ENCODE assay signal across 17 mouse cellular contexts in the genomic region with DNA sequence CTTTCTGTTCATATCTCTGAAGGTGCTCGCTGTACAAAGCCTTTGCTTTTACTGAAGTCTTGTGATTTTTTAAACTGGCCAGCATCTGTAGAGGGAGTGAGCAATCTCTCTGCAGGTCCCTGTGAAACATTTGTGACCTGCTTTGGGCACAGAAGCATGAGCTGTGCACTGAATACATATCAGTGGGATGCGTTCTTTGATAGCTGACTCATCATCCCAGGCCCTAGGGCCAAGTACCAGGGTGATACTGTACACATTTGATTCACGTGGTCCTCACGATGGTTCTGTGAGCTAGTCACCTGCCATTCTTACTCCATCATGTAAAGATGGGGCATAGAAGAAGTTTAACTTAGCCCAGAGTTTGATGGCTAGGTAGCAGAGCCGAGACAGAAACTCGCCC. TPM values are rescaled to one million over a fixed set of nuclear protein-coding genes. Genes with fewer than 3 reads are reported as not detected.
DNase-seq lines count a peak whose midpoint lies in the region; ATAC-seq and TF ChIP-seq lines count a peak whose summit lies in the region.
"Had no signal": no experiment of that assay in that cellular context is flagged by ENCODE, and none has a peak within 500 bp of the region (broad histone marks: within the 10 kb centered on the region; RNA-seq: fewer than 3 reads in every experiment).

No protein-coding gene starts in this region.

- intact Hi-C loops in gastrocnemius, adult 2 months (cut with DNase I) = no loop called here

- H3K4me1 ChIP-seq in embryonic facial prominence, embryonic 13.5 days = peaks cover 64% of the 10 kb centered on the region
- H3K4me1 ChIP-seq in hindbrain, postnatal 0 days (ENCODE audit: insufficient read depth, low read length) = peaks cover 17% of the 10 kb centered on the region
- H3K4me1 ChIP-seq in midbrain, embryonic 16.5 days (ENCODE audit: control insufficient read depth, insufficient read depth, low read length) = peaks cover 23% of the 10 kb centered on the region

- DNase-seq in gastrocnemius, adult 2 months = no peak
- no peak for DNase-seq in gastrocnemius, adult 8-10 months (ENCODE audit: low spot score in 2 of 2)
- no peak for DNase-seq in hindbrain, postnatal 0 days (ENCODE audit: low spot score)
- DNase-seq in right cerebral cortex, postnatal 4 days = no peak
- DNase-seq in layer of hippocampus, adult 9-10 months (ENCODE audit: low spot score) = no peak
- DNase-seq in frontal cortex, adult 2 months (ENCODE audit: extremely low spot score in 1 of 2, low spot score in 1 of 2) = no peak
- DNase-seq: cerebellum, adult 11 months; cerebellum, postnatal 25 days; heart, postnatal 4 days; kidney, adult 11 months; kidney, postnatal 10 days; lung, postnatal 10 days; right cerebral cortex, postnatal 25 days had no signal

- peak overlapping the region; percentile 40; the same call in 1 of the 2 replicates for H3K27ac ChIP-seq in gastrocnemius, adult 2 months
- H3K27ac ChIP-seq in embryonic facial prominence, embryonic 13.5 days = peak overlapping the region; percentile 69; the same call in 1 of the 2 replicates
- peak overlapping the region; percentile 75 for H3K27ac ChIP-seq in hindbrain, postnatal 0 days
- peak overlapping the region; percentile 66 for H3K27ac ChIP-seq in midbrain, embryonic 16.5 days (ENCODE audit: low read length)
- H3K27ac ChIP-seq: liver, embryonic 15.5 days had no signal

- no peaks in the 10 kb centered on the region for H3K27me3 ChIP-seq in embryonic facial prominence, embryonic 13.5 days
- H3K27me3 ChIP-seq in hindbrain, postnatal 0 days (ENCODE audit: insufficient read depth, low read length) = no peaks in the 10 kb centered on the region
- no peaks in the 10 kb centered on the region for H3K27me3 ChIP-seq in midbrain, embryonic 16.5 days (ENCODE audit: control insufficient read depth, insufficient read depth, low read depth, low read length)
- H3K27me3 ChIP-seq: heart, embryonic 12.5 days; liver, embryonic 15.5 days had no signal

- H3K4me3 ChIP-seq in gastrocnemius, adult 2 months = no peak overlapping the region
- H3K4me3 ChIP-seq in embryonic facial prominence, embryonic 13.5 days = no peak overlapping the region
- H3K4me3 ChIP-seq in hindbrain, postnatal 0 days (ENCODE audit: low read length) = no peak overlapping the region
- no peak overlapping the region for H3K4me3 ChIP-seq in midbrain, embryonic 16.5 days (ENCODE audit: low read depth, low read length)
- H3K4me3 ChIP-seq: heart, embryonic 12.5 days; liver, embryonic 15.5 days had no signal

- no peak overlapping the region for H3K4me2 ChIP-seq in embryonic facial prominence, embryonic 13.5 days
- no peak overlapping the region for H3K4me2 ChIP-seq in hindbrain, postnatal 0 days (ENCODE audit: low read depth, low read length)
- no peak overlapping the region for H3K4me2 ChIP-seq in midbrain, embryonic 16.5 days (ENCODE audit: low read length)
- H3K4me2 ChIP-seq: heart, embryonic 12.5 days; liver, embryonic 15.5 days had no signal

- no peak for ATAC-seq in embryonic facial prominence, embryonic 13.5 days (ENCODE audit: insufficient number of reproducible peaks, insufficient read depth, low FRiP score, low TSS enrichment, low read depth)
- 0 out of 2 replicates have a peak, but pooled peaks have one; percentile 30 for ATAC-seq in hindbrain, postnatal 0 days
- ATAC-seq in midbrain, embryonic 16.5 days = peak; percentile 30; the same call in 1 of the 2 replicates

- TF ChIP-seq CTCF in gastrocnemius, adult 2 months (IDR thresholded peaks at IDR 0.05) = no peak
- no peak for TF ChIP-seq CTCF in hindbrain, postnatal 0 days (IDR thresholded peaks at IDR 0.05; ENCODE audit: low read depth)

- H3K9ac ChIP-seq in embryonic facial prominence, embryonic 13.5 days = no peak overlapping the region
- H3K9ac ChIP-seq in hindbrain, postnatal 0 days (replicated peaks; ENCODE audit: low read length) = no peak overlapping the region
- H3K9ac ChIP-seq in midbrain, embryonic 16.5 days (ENCODE audit: low read depth, low read length) = no peak overlapping the region
- H3K9ac ChIP-seq: heart, embryonic 12.5 days; liver, embryonic 15.5 days had no signal

- H3K9me3 ChIP-seq in embryonic facial prominence, embryonic 13.5 days = no peaks in the 10 kb centered on the region
- no peaks in the 10 kb centered on the region for H3K9me3 ChIP-seq in hindbrain, postnatal 0 days (ENCODE audit: low read length)
- no peaks in the 10 kb centered on the region for H3K9me3 ChIP-seq in midbrain, embryonic 16.5 days (replicated peaks; ENCODE audit: control insufficient read depth, low read length, poor library complexity, severe bottlenecking)
- H3K9me3 ChIP-seq: heart, embryonic 12.5 days; liver, embryonic 15.5 days had no signal

- no peaks in the 10 kb centered on the region for H3K36me3 ChIP-seq in embryonic facial prominence, embryonic 13.5 days
- no peaks in the 10 kb centered on the region for H3K36me3 ChIP-seq in hindbrain, postnatal 0 days (ENCODE audit: insufficient read depth, low read length)
- no peaks in the 10 kb centered on the region for H3K36me3 ChIP-seq in midbrain, embryonic 16.5 days (ENCODE audit: control insufficient read depth, insufficient read depth, low read length)
- H3K36me3 ChIP-seq: heart, embryonic 12.5 days; liver, embryonic 15.5 days had no signal

- WGBS in embryonic facial prominence, embryonic 13.5 days = 83% methylated on average over 6 of the region's 6 CpGs
- 49% methylated on average over 6 of the region's 6 CpGs for WGBS in hindbrain, postnatal 0 days
- WGBS in midbrain, embryonic 16.5 days = 46% methylated on average over 6 of the region's 6 CpGs

RNA-seq across cellular contexts. Expression of a gene that starts 57.2 kb away (rescaled TPM):
- total RNA-seq in gastrocnemius, adult 2 months (2021) = 1 to 10 TPM; 7.5 to 7.7 TPM
- total RNA-seq in gastrocnemius, adult 8-10 months (2022) = 1 to 10 TPM; 5.2 to 9.5 (median 6.4) TPM
- 37.0 and 44.5 TPM in 2 replicates for polyA plus RNA-seq in embryonic facial prominence, embryonic 13.5 days (2015; fragmentation: Nextera tagmentation; extraction: Ambion mirVana)
- total RNA-seq in hindbrain, postnatal 0 days (2014; rRNA removed) = 26.6 and 30.3 TPM in 2 replicates
- 35.3 and 39.5 TPM in 2 replicates for polyA plus RNA-seq in hindbrain, postnatal 0 days (2015; fragmentation: Nextera tagmentation; extraction: Ambion mirVana)
- 36.9 and 39.2 TPM in 2 replicates for polyA plus RNA-seq in midbrain, embryonic 16.5 days (2015; fragmentation: Nextera tagmentation; extraction: Ambion mirVana)
- 14.5 and 15.2 TPM in 2 replicates for polyA plus RNA-seq in frontal cortex, adult 2 months (2012; rRNA removed)
